In the genomic region with DNA sequence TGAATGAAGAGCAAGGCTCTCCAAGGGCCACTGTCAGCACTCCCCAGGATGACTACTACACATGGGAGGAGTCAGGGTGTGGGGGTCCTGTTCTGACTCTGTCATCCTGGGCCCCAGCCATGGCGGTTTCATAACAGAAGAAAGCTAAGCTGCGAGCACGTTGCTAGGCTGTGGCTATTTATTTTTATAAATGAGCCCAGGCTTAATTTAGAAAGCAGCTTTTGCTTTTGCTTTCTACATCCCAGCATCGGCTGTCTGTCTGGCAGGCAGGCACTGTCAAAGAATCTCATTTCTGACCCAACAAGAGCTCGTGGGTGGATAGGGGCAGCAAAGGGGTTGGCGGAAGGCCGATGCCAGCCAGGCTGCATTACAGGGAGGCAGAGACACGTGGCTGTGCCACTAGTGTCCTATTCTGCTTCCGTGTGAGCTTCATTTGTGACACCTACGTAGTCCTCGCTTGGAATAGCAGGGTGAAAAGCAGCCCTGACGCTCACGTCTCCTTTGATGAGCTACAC, we compare ENCODE assay signal across 8 mouse cellular contexts.
DNase-seq lines count a peak whose midpoint lies in the region; ATAC-seq lines count a peak whose summit lies in the region.

No protein-coding gene starts in this region.

- peaks cover 38% of the 10 kb centered on the region for H3K4me1 ChIP-seq in heart, embryonic 11.5 days (ENCODE audit: control insufficient read depth, insufficient read depth, low read length)
- peaks cover 19% of the 10 kb centered on the region for H3K4me1 ChIP-seq in intestine, embryonic 16.5 days (ENCODE audit: control insufficient read depth, insufficient read depth, low read length)

- H3K4me2 ChIP-seq in heart, embryonic 11.5 days = no peak overlapping the region
- no peak overlapping the region for H3K4me2 ChIP-seq in intestine, embryonic 16.5 days (ENCODE audit: low read depth, low read length)

- H3K36me3 ChIP-seq in heart, embryonic 11.5 days (ENCODE audit: control insufficient read depth, insufficient read depth, low read length) = no peaks in the 10 kb centered on the region
- H3K36me3 ChIP-seq in intestine, embryonic 16.5 days (ENCODE audit: control insufficient read depth, insufficient read depth, low read length) = no peaks in the 10 kb centered on the region

- H3K4me3 ChIP-seq in heart, embryonic 11.5 days (ENCODE audit: low read depth, low read length) = no peak overlapping the region
- no peak overlapping the region for H3K4me3 ChIP-seq in intestine, embryonic 16.5 days (ENCODE audit: low read length)

- H3K27ac ChIP-seq in heart, embryonic 11.5 days (ENCODE audit: low read depth, low read length) = no peak overlapping the region
- no peak overlapping the region for H3K27ac ChIP-seq in intestine, embryonic 16.5 days (ENCODE audit: low read length)

- no peak for ATAC-seq in heart, embryonic 11.5 days (replicated peaks; ENCODE audit: insufficient number of reproducible peaks, low FRiP score, low TSS enrichment)
- no peak for ATAC-seq in intestine, embryonic 16.5 days

- peak; percentile 99 for DNase-seq in heart, adult 11 months
- peak; percentile 88 for DNase-seq in gastrocnemius, adult 18-20 months (ENCODE audit: low spot score)
- peak; percentile 35 to 75 for DNase-seq in kidney, postnatal 25 days
- peak; percentile 74 for DNase-seq in lung, postnatal 14 days
- peak; percentile 25 for DNase-seq in urinary bladder, postnatal 10 days (ENCODE audit: low spot score)
- no peak for DNase-seq in spleen, postnatal 36 days (ENCODE audit: low spot score in 2 of 2)

- no peaks in the 10 kb centered on the region for H3K27me3 ChIP-seq in heart, embryonic 11.5 days (ENCODE audit: control insufficient read depth, insufficient read depth, low read length)
- H3K27me3 ChIP-seq in intestine, embryonic 16.5 days (replicated peaks; ENCODE audit: control insufficient read depth, insufficient read depth, low read length) = no peaks in the 10 kb centered on the region

- no peaks in the 10 kb centered on the region for H3K9me3 ChIP-seq in heart, embryonic 11.5 days (replicated peaks; ENCODE audit: control insufficient read depth, low read length)
- H3K9me3 ChIP-seq in intestine, embryonic 16.5 days (ENCODE audit: control insufficient read depth, low read length) = no peaks in the 10 kb centered on the region

- 68% methylated on average over 13 of the region's 13 CpGs for WGBS in heart, embryonic 11.5 days (ENCODE audit: insufficient replicate concordance)
- WGBS in intestine, embryonic 16.5 days = 74% methylated on average over 13 of the region's 13 CpGs

- H3K9ac ChIP-seq in heart, embryonic 11.5 days (ENCODE audit: low read depth, low read length) = no peak overlapping the region
- H3K9ac ChIP-seq in intestine, embryonic 16.5 days (ENCODE audit: low read depth, low read length) = no peak overlapping the region

Comparison
In these comparisons a context has a peak if more than half of its experiments do, and no peak if none do; other contexts are left out.
1. DNase-seq: peak in heart, adult 11 months (single experiment), gastrocnemius, adult 18-20 months (single experiment), kidney, postnatal 25 days (2 of 2), lung, postnatal 14 days (single experiment) and urinary bladder, postnatal 10 days (single experiment); none in spleen, postnatal 36 days (0 of 2).